Mouse (Mus musculus) brain, embryonic 18.5 days (tissue): Measurements from ENCODE around the gene Pde3a.

Source experiments
- DNase-seq: peaks from one replicate; pipeline ENCODE4 v3.0.0-alpha.2; 2012; ENCODE audit warnings: low read depth, low spot score

Gene Pde3a

DNA sequence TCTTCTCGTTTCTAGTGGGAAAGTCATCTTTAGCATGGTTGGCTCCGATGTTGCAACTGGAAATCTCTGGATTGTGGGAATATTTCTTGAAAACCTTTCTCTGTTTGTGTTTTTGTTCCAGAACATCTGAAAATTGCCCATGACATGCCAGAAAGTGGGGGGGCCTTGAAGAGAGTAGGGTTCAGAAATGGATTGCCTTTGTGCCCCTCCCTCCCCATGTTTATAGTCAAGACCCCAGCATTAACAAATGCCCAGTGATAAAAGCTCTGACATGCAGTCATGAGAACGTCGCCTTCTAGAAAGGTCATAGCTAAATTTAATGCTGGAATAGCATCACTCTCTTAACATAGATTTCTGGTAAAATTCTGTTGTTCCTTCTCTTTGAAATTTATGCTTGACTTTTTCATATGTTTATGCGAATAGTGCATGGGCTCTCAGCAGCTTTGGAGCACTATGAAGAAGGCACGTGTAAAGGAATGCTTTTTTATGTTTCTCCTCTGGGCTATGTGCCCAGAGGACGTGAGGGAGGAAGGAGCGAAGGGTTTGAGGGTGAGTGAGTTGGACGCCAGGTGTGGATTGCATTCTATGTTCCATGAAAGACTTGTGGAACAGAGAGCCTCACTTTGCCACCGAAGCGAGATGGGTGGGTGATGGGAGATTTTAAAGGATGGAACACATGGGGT lies 19.0 kb downstream of the Pde3a start:
- no peak for DNase-seq

GRCm38 (mm10) chr6:141268871-141269270 lies 19.8 kb downstream of the Pde3a start:
- DNase-seq = no peak

DNA sequence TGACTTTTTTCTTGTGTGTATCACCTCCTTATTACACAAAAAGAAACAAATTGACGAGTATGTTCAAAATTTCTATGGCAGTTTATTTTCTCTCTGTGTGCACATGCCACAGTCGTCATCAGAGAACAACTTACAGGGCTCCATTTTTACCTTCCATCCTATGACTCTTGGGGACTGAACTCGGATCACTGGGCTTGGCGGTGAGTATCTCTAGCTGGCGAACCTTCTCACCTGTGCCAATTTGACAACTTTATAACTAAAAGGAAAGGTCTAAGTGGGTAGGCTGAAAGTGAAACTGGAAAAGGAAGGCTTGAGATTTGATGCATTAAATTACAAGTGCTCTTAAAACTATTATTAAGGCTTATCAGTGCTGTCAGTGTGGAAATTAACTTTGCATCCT lies 22.1 kb downstream of the Pde3a start:
- no peak for DNase-seq

DNA sequence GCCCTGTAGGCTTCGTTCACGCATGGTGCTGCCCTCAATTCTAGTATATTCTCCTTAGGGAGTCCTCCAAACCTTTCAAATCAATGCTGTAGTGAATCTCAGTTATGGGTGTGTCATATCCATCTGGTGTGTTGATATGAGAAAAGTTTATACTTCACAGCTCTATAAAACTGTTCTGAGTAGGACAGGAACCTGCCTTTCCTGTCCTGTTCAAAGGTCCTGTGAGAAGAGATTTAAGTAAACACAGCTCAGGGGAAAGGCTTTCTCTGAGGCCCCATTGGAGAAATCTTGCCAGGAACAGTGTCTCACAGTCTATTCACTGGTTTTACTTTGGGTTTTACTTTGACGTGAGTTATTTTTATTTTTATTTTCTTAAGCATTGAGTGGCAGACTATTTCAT lies 22.5 kb downstream of the Pde3a start:
- no peak for DNase-seq

DNA sequence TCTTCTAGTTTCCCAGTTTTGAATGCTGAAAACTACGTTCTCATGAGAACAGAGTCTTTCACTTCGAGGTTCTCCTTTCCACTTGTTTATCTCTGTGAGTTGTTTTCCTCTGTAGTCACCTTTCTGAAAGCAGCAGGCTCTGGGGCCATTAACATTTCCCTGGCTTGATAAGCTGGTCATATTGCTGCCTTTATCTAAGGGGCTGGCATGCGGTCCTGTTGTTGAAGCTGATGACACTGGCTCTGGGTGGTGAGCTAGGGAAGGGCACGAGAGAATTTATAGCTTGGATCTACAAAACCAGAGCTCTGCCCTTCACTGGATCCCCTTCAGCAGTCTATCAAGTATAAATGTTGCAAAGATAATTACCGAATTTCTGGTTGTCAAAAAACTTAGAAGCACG lies 24.6 kb downstream of the Pde3a start:
- no peak for DNase-seq

- no peak for DNase-seq
Observed at GRCm38 (mm10) chr6:141281685-141282084, 32.6 kb downstream of the Pde3a start.

DNA sequence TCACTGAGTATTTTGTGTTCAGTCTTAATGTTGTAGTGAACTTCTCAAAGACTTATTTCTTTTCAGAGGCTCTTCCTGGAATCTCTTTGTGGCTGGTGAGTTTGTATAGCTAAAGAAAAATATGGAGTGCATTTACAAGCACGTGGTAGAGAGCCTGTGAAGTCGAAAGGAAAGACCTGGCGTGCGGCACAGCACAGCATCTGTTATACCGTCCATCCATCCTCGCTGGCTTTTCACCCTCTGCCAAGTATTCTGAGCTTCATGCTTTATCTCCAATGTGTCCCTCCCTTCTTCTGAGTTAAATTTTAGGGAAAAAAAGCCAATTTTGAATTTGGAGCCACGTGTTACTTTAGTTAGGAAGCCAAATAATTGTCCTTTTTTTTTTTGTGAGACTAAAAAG lies 33.7 kb downstream of the Pde3a start:
- DNase-seq = no peak

GRCm38 (mm10) chr6:141291195-141291594 lies 42.1 kb downstream of the Pde3a start:
- no peak for DNase-seq

DNA sequence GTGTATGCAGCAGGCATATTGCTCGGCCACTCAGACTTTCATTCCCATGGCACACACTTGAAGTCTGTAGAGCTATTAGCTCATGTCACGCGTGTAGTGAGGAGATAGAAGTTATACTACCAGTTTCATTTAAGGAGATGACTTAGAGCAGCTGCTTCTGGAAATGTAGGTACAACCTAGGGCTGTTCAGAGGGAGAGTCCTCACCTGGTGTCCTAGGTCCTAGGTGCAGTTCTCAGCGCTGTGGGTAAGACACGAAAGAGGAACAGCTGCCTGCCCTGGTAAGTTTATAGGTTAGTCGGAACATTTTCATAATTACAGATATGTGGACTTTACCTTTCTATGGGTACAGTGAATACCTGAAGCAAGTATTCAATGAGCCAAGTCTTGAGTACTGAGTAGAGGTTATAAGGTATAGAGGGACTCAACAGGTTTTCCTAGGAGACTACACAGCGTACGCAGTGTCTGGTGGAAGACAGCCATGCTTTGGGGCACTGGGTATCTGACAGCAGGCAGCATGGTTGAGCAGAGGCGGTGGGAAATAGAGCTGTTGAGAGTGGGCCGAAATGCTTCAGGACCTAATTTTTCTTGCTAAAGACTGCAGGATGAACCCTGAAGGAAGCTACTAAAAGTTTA lies 43.9 kb downstream of the Pde3a start:
- DNase-seq = no peak

GRCm38 (mm10) chr6:141293460-141293853 lies 44.4 kb downstream of the Pde3a start:
- no peak for DNase-seq

DNA sequence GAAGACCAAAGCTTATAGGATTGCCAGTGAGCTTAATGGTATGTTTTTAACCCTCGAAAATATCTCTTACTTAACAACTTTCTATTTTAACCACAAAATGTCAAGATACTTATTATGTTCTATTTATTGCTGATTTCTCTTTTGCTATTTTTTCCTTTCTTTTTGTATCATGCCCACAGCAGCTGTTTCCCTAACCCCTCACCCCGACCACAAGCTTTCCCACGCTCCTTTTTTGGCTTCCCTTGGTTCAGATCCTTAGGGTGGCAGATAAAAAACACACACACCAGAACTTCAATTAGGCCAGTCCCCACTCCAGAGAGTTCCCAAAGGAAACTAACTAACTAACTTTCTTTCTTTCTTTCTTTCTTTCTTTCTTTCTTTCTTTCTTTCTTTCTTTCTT lies 46.2 kb downstream of the Pde3a start:
- no peak for DNase-seq

GRCm38 (mm10) chr6:141301750-141302748 lies 53.0 kb downstream of the Pde3a start:
- DNase-seq = no peak

- DNase-seq = no peak
Observed at GRCm38 (mm10) chr6:141302842-141303241, 53.8 kb downstream of the Pde3a start.

DNA sequence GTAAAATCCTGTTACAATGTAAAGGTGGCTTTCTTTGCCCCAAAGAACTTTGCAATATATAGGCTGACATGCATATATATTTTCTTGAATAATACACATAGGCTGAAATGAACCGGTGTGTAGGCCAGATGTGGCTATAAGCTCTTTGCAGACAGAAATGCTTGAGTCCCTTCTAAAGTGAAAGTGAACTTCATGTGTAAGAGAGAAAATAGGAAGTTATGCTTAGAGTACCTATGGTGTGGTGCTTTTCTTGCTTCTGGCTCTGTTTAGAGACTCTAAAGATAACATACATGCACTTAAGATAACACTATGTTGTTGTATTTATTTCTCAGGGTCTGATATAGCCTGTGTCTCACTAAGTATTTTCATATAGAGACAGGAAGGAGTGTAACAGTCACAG lies 58.3 kb downstream of the Pde3a start:
- no peak for DNase-seq

DNA sequence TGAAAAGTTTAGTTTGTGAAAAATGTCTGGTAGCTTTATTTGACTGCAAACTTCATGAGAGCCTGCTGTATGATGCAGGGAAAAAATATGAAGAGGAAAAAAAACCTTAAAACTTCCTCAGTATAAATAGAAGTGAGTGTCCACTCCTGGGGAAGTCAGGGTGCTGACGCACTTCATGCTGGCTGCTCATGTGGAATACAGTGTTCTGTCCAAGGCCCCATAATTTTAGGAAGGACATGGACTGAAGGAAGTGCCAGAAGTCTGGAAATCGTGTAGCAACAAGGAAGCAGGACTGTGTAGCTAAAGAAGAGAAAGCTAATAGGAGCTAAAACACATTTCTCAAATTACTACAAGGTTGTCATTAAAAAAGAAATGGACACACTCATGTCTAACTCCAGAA lies 59.4 kb downstream of the Pde3a start:
- DNase-seq = no peak

DNA sequence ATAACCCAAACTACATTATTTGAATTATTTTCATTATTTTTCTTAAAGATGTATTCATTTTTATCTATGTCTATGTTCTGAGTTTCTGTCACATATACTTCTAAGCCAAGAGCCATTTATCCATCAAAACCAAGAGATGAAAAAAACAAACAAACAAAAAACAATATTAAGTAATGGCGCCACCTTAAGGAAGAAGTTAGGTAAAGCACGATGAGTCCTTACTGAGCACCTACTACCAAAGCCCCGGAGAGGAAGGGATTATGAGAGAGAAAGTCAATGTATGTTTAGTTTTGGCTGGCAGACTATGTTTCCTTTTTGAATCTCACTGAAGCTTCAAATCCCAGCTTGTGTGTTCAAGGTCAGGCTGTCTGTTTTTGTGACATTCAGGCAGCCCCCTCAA lies 60.8 kb downstream of the Pde3a start:
- DNase-seq = no peak

DNA sequence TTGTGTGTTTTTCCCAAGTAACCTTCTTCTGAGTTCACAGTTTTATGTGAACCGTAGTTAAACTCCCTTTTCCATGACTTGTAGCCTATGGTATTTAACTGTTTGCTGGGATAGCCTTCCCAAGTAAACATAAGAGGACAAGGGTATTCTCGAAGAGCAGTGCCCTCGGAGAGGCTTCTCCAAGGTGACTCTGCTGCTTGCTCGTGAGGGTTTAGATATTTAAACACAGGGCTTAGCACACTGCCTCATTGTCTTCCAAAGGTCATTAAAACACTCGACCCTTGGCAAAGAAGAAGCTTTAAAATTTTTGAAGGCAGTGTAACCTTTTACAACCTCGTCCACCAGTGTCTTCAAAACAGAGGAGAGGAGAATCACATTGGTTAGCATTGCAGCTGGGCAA lies 61.3 kb downstream of the Pde3a start:
- no peak for DNase-seq

- DNase-seq = no peak
Observed at GRCm38 (mm10) chr6:141311615-141312014, 62.5 kb downstream of the Pde3a start.

GRCm38 (mm10) chr6:141313112-141313511 lies 64.0 kb downstream of the Pde3a start:
- no peak for DNase-seq

- DNase-seq = no peak
Observed at GRCm38 (mm10) chr6:141318440-141318839, 69.4 kb downstream of the Pde3a start.

DNA sequence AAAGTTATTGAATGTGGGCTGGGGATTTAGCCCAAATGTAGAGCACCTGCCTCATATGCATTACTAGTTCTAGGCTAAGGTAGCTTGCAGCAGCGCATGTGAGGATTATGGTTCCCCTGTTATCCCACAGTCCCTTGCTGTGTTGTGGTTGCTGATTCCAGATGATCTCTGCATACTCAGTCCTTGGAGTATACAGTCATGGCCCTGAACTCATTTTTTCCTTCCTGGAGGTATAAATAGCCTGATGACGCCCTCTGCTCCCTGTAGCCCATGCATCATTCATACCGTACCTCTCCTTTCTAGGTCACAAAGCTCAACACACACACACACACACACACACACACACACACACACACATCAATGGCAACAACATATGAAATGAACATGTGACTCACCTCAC lies 72.2 kb downstream of the Pde3a start:
- no peak for DNase-seq

GRCm38 (mm10) chr6:141322961-141323360 lies 73.9 kb downstream of the Pde3a start:
- DNase-seq = no peak
